Mouse (Mus musculus) bone marrow, adult 2 months (tissue): ENCODE measurements around the gene Rpp14.

ENCODE experiments used
- CTCF ChIP-seq: fragments of 200-500 bp; IDR thresholded peaks from 2 replicates; pipeline ENCODE4 v1.5.1; 2011; ENCODE audit warnings: low read length, control low read depth; ENCODE audit not compliant: control insufficient read depth, insufficient read depth
- POLR2A ChIP-seq: fragments of 200-500 bp; IDR thresholded peaks from 2 replicates; pipeline ENCODE4 v1.6.1; 2011; ENCODE audit warnings: low read depth, mild to moderate bottlenecking, control low read depth, low read length, borderline replicate concordance; ENCODE audit not compliant: control insufficient read depth

GRCm38 (mm10) chr14:8108047-8108446, 27.9 kb downstream of the Rpp14 start:
- TF ChIP-seq CTCF (no peak), POLR2A (no peak)
